Mouse (Mus musculus): ENCODE measurements at regions not wholly inside any gene's neighbourhood (a gene's known extent, or its start where the extent isn't known, plus 50 kb on each side); places are given as distances from the start of the nearest gene placed in this dataset.
"Not testable (repeated sequence)": the region's sequence is repeated elsewhere in the genome, so short reads cannot be mapped to it uniquely, and the experiment has no call there.

DNA sequence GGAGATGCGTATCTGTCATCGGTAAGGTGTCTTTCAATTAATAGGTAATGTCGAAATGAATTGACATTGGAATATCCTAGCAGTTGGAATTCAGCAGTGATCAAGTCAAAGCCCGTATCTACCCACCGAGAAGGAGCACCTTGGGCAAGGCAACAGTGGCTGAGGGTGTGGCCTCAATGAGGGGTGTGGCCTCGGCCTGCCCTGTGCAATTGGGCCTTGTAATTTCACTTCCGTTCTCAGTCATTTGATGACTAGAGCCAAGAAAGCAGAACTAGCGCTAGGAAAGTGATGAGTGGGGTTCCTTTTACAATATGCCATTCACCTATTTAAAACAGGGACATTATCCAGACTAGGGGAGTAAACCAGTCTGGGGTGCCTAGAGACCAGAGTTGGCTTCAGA lies 77.6 kb downstream of the Elovl4 start:
- no peak for ATAC-seq (ENCODE audit: low FRiP score)
- Histone ChIP-seq H3K36me3 (replicated peaks) (no peaks in the 10 kb centered on the region), H3K4me2 (no peak overlapping the region), H3K4me1 (peaks cover 4% of the 10 kb centered on the region; the same call in 1 of the 2 replicates), H3K4me3 (replicated peaks) (no peak overlapping the region), H3K9ac (no peak overlapping the region), H3K9me3 (no peaks in the 10 kb centered on the region), H3K27me3 (peaks cover 8% of the 10 kb centered on the region; the same call in 1 of the 2 replicates), H3K27ac (no peak overlapping the region)
- 87% methylated on average over 8 of the region's 8 CpGs for WGBS

DNA sequence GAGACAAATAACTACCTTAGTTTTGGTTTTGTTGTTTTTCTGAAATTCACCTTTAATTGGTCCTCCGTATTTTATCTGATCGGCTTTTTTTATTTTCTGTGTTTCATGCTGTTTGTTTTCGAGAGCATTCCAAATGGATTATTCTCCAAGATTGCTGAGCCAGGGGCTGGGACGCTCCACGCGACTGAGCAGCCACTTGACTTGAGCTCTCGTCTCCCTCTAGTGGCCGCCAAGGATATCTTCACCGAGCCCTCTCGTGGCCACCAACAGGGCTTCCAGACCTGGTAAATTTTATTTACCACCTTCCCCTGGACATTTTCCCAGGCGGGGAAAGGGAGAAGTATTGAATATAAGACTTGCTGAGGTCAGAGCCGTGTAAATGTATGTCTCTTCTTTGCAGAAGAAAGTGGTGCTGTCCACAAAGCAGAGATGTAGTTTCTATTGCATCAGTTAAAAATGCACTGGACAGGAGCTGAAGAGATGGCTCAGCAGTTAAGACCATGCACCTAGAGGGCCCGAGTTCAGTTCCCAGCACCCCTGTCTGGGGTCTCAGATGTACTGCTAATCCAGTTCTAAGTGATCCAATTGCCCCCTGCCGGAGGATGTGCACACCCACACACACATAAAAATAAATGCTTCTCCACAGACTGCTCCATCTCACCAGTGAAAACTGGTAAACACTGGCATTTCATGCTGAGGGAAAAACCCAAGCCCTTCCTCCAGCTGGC lies 78.5 kb downstream of the Elovl4 start:
- H3K36me3 ChIP-seq (replicated peaks), result no peaks in the 10 kb centered on the region
- peak overlapping the region; percentile 47 for H3K4me2 ChIP-seq
- H3K27ac ChIP-seq, result no peak overlapping the region
- WGBS, result 12% methylated on average over 14 of the region's 14 CpGs
- peak; percentile 92 for ATAC-seq (ENCODE audit: low FRiP score)
- H3K9ac ChIP-seq, result no peak overlapping the region
- H3K9me3 ChIP-seq, result no peaks in the 10 kb centered on the region
- H3K4me3 ChIP-seq (replicated peaks), result peak overlapping the region; percentile 19
- H3K27me3 ChIP-seq, result peaks cover 8% of the 10 kb centered on the region; the same call in 1 of the 2 replicates
- peaks cover 4% of the 10 kb centered on the region; the same call in 1 of the 2 replicates for H3K4me1 ChIP-seq

DNA sequence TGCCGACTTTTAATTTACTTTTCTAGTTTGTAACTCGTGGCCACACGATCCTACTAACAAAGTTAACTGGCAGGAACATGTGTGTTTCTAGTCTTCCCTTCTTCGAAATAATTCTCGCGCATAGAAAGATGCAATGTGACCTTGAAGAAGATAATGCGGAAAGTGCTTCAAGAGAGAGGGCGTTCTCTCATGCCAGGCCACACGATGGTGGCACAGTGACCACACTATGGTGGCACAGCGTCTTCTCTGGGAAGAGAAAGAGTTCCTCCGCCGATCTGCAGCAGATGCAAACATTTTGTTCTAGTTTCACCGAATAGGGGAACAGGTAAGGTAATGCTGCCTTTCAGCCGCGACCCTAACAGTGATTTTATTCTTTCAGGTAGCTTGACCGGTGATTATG lies 79.1 kb downstream of the Elovl4 start:
- Histone ChIP-seq H3K36me3 (replicated peaks) (no peaks in the 10 kb centered on the region), H3K27me3 (peaks cover 8% of the 10 kb centered on the region; the same call in 1 of the 2 replicates), H3K4me3 (replicated peaks) (peak overlapping the region; percentile 19), H3K9me3 (no peaks in the 10 kb centered on the region), H3K27ac (no peak overlapping the region), H3K4me1 (peaks cover 4% of the 10 kb centered on the region; the same call in 1 of the 2 replicates), H3K9ac (no peak overlapping the region), H3K4me2 (peak overlapping the region; percentile 47)
- peak; percentile 44; the same call in 1 of the 2 replicates for ATAC-seq (ENCODE audit: low FRiP score)
- WGBS, result 52% methylated on average over 16 of the region's 16 CpGs

DNA sequence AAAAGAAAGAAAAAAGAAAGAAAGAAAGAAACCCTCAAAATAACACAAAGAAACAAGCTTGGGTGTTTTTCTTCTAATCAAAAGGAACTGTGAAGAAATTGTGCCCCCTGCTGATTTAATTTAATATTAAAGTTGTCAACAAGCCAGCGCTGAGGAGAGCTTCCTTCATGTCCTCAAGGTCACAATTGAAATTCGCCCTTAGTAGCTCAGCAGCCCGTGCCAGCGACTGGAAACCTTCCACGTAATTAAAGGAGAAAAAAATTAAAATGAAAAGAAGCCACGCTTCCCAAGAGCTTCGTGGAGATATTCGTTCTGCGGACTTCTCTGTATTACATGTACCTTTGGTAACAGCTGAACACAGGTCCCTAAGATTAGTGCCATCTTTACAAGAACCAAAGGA lies 80.0 kb downstream of the Elovl4 start:
- H3K9ac ChIP-seq, result no peak overlapping the region
- no peak overlapping the region for H3K4me3 ChIP-seq (replicated peaks)
- no peak for ATAC-seq (ENCODE audit: low FRiP score)
- no peaks in the 10 kb centered on the region for H3K9me3 ChIP-seq
- H3K27ac ChIP-seq, result no peak overlapping the region
- H3K36me3 ChIP-seq (replicated peaks), result no peaks in the 10 kb centered on the region
- peaks cover 8% of the 10 kb centered on the region; the same call in 1 of the 2 replicates for H3K27me3 ChIP-seq
- peaks cover 4% of the 10 kb centered on the region; the same call in 1 of the 2 replicates for H3K4me1 ChIP-seq
- 39% methylated on average over 9 of the region's 9 CpGs for WGBS
- no peak overlapping the region for H3K4me2 ChIP-seq

DNA sequence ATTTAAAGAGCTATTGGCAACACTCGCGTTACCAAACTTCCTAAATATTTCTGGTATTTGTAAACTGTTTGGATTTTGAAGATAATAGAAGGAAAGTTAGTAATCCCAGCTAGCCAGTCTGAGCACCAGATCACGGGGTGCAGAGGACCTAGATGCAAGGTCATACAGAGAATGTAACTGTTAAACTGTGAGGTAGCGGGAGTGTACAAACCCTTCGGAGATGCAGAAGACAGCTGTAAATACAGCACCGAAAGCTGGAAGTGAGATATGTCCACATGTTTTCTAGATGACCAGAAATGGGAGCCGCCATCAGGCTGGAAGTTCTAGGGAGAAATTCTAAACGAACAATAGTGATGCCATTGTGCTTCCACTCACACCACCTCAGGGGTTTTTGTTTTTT lies 80.5 kb downstream of the Elovl4 start:
- Histone ChIP-seq H3K36me3 (replicated peaks) (no peaks in the 10 kb centered on the region), H3K9me3 (no peaks in the 10 kb centered on the region), H3K27me3 (peaks cover 8% of the 10 kb centered on the region; the same call in 1 of the 2 replicates), H3K4me1 (peaks cover 4% of the 10 kb centered on the region; the same call in 1 of the 2 replicates), H3K27ac (no peak overlapping the region), H3K4me2 (no peak overlapping the region), H3K4me3 (replicated peaks) (no peak overlapping the region), H3K9ac (no peak overlapping the region)
- no peak for ATAC-seq (ENCODE audit: low FRiP score)
- WGBS, result 85% methylated on average over 8 of the region's 8 CpGs

DNA sequence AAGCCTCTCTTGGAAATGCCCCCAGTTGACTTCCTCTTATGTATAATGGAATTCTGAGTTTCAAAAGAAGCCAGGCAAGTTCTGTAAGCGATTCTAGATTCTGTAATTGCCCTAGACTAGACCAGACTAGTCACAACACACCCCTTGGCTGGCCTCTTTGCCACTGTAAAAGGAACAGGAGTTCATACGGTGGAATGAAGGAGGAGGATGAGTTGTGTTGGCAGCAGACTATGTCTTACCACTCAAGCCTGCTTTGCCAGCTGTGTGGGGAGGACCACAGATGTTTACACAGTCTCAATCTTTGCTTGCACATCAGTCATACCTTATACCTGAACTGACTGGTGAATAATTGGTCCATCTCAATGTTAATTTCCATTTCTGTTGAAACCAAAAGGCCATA lies 85.1 kb downstream of the Elovl4 start:
- Histone ChIP-seq H3K4me2 (no peak overlapping the region), H3K27ac (no peak overlapping the region), H3K4me1 (no peaks in the 10 kb centered on the region), H3K36me3 (replicated peaks) (no peaks in the 10 kb centered on the region), H3K27me3 (no peaks in the 10 kb centered on the region), H3K9ac (no peak overlapping the region), H3K9me3 (no peaks in the 10 kb centered on the region), H3K4me3 (replicated peaks) (no peak overlapping the region)
- ATAC-seq (ENCODE audit: low FRiP score), result no peak
- 80% methylated on average over 2 of the region's 2 CpGs for WGBS

DNA sequence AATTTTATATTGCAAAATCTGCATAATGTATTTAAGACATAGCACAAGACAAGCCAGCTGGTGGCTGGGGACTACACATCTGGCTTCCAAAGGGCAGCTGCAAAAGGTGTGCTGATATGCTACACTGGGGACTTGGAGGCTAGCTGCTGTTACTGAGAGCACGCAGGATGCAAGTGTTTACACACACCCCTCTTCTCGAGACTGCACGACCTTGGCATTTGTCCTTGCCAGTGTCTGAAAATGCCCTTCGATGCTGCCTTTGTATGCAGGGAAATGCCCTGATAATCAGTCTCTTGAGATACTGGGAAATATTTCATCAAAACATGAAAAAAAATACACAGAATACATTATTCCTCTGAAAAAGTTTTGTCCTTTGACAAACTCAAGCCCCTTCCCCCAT lies 86.3 kb downstream of the Elovl4 start:
- 88% methylated on average over 4 of the region's 4 CpGs for WGBS
- Histone ChIP-seq H3K4me1 (no peaks in the 10 kb centered on the region), H3K36me3 (replicated peaks) (no peaks in the 10 kb centered on the region), H3K27me3 (no peaks in the 10 kb centered on the region), H3K27ac (no peak overlapping the region), H3K9ac (no peak overlapping the region), H3K9me3 (no peaks in the 10 kb centered on the region), H3K4me2 (no peak overlapping the region), H3K4me3 (replicated peaks) (no peak overlapping the region)
- ATAC-seq (ENCODE audit: low FRiP score), result no peak

DNA sequence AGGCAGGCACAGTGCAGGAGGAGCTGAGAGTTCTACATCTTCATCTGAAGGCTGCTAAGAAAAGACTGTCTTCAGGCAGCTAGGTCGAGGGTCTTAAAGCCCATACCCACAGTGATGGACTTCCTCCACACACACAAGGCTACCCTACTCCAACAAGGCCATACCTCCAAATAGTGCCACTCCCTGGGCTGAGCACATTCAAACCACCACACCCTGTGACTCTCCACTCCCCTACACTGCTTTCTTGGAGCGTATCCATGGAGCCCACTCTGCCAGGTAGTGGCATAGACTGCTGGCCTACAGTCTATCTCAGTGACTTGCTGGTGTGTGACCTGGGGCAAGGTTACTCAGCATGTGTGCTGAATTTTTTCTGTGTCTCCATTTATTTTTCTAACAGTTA lies 88.0 kb downstream of the Elovl4 start:
- ATAC-seq (ENCODE audit: low FRiP score); H3K9me3 ChIP-seq; H3K27me3 ChIP-seq; H3K4me2 ChIP-seq; H3K4me1 ChIP-seq; H3K27ac ChIP-seq; H3K9ac ChIP-seq; H3K4me3 ChIP-seq (replicated peaks); H3K36me3 ChIP-seq (replicated peaks): not testable (repeated sequence)
- WGBS, result 89% methylated on average over 2 of the region's 2 CpGs

DNA sequence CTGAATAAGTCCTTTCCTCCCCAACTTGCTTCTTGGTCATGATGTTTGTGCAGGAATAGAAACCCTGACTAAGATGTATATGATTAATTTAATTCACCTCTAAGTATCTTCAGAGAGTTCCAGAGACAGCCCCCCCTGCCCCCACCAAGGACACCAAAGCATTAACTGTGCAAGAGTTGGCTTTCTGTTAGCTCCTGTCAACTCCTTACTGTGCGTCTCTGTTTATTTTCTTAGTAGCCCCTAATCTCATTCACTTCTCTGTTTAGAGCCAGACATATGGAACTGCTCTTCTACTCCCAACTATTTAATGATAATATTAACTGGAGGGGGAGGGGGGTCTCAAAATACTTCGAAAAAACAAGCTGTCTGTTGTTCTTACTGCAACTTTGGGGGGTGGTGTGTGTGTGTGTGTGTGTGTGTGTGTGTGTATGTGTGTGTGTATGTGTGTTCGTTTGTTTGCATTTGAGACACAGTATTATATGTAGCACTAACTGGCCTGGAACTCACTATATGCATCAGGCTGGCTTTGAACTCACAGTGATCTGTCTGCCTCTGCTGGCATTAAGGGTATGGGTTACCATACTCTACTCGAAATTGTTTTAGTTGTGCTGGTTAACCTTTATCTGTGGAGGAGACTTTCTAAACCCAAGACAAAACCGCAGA lies 89.8 kb downstream of the Elovl4 start:
- Histone ChIP-seq H3K9me3 (no peaks in the 10 kb centered on the region), H3K36me3 (replicated peaks) (no peaks in the 10 kb centered on the region), H3K27me3 (no peaks in the 10 kb centered on the region), H3K4me2 (no peak overlapping the region), H3K4me1 (no peaks in the 10 kb centered on the region), H3K27ac (no peak overlapping the region), H3K9ac (no peak overlapping the region), H3K4me3 (replicated peaks) (no peak overlapping the region)
- WGBS, result 78% methylated on average over 5 of the region's 5 CpGs
- ATAC-seq (ENCODE audit: low FRiP score), result no peak

DNA sequence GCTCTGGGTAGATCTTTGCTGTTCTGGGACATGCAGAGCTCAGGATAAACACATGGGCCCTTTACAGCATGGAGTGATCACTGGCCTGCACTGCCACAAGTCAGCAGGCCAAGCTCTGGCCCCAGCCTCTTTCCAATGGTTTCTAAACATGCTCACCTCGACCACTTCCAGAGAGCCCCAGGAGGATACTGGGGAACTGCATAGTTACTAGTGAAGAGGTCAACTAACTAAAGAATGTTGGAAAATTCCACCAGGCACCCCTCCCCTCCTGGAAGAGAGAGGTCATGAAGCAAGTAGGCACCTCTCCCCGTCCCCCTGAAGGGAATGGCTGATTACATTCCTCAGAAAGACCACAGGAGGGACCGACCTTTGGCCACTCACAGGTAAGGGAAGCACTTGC lies 98.7 kb downstream of the Elovl4 start:
- Histone ChIP-seq H3K4me1 (no peaks in the 10 kb centered on the region), H3K27me3 (no peaks in the 10 kb centered on the region), H3K36me3 (replicated peaks) (no peaks in the 10 kb centered on the region), H3K27ac (no peak overlapping the region), H3K9ac (no peak overlapping the region), H3K4me2 (no peak overlapping the region), H3K9me3 (no peaks in the 10 kb centered on the region), H3K4me3 (replicated peaks) (no peak overlapping the region)
- WGBS, result 75% methylated on average over 3 of the region's 3 CpGs
- no peak for ATAC-seq (ENCODE audit: low FRiP score)

DNA sequence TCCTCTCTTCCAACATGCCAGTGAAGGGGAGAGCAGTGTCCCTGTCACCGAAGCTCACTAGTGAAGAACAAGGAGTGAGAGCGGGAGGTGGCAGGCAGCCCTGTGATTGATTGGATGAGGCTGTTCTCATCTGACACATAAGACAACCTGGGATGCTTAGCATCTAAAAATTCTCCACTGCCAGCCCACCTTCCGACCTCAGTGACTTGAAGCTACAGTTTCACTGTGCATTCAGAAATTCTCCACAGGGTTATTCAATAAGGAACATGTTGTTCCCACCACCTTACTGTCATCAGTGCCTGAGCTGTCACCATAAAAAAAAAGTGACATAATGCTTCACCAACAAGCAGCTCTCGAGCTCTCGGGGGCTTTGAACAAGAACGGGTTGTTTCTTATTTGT lies 100.0 kb downstream of the Elovl4 start:
- 87% methylated on average over 6 of the region's 6 CpGs for WGBS

DNA sequence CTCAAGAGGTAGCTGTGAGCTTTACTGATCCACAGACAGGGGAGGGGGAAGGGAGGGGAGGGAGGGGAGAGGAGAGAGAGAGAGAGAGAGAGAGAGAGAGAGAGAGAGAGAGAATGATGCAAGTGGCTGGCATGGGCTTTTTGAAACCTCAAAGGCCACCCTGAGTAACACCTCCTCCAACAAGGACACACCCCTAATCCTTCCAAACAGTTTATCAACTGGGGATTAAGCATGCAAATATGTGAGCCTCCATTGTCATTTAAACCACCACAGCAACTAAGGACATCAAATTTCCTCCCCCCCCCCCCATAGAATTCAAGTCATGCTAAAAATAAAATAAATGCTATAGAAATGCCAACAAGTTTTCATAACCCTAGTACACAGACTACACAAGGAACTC lies 101.9 kb downstream of the Elovl4 start:
- Histone ChIP-seq H3K36me3 (replicated peaks) (no peaks in the 10 kb centered on the region), H3K4me1 (no peaks in the 10 kb centered on the region), H3K4me2 (no peak overlapping the region), H3K9me3 (no peaks in the 10 kb centered on the region), H3K27me3 (no peaks in the 10 kb centered on the region), H3K4me3 (replicated peaks) (no peak overlapping the region), H3K27ac (no peak overlapping the region), H3K9ac (no peak overlapping the region)
- ATAC-seq (ENCODE audit: low FRiP score), result no peak

More for the DNA sequence above, 100.0 kb downstream of the Elovl4 start:
- Histone ChIP-seq H3K27ac (no peak overlapping the region), H3K4me1 (no peaks in the 10 kb centered on the region), H3K36me3 (replicated peaks) (no peaks in the 10 kb centered on the region), H3K27me3 (no peaks in the 10 kb centered on the region), H3K4me3 (replicated peaks) (no peak overlapping the region), H3K9me3 (no peaks in the 10 kb centered on the region), H3K4me2 (no peak overlapping the region), H3K9ac (no peak overlapping the region)
- no peak for ATAC-seq (ENCODE audit: low FRiP score)

DNA sequence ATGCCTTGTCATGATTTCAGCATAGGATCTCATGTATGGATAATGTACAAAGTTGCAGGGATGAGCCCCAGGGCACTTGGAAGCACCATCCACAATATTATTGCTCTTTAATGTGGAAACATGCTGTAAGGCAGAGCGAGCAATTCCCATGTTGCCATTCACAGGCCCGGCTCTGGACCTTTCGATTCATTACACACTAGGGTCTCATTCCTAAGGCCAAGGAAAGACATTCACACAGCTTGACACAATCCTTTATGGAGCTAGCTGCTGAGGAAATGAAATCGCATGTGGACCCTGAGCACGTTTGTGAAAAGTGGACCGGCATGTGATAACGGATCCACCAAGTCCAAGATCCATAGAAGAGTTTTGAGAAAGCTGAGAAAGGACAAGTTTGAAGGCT lies 105.2 kb downstream of the Elovl4 start:
- WGBS, result 91% methylated on average over 7 of the region's 7 CpGs
- H3K4me1 ChIP-seq, result no peaks in the 10 kb centered on the region
- no peak overlapping the region for H3K4me3 ChIP-seq (replicated peaks)
- H3K9ac ChIP-seq, result no peak overlapping the region
- H3K36me3 ChIP-seq (replicated peaks), result no peaks in the 10 kb centered on the region
- ATAC-seq (ENCODE audit: low FRiP score), result no peak
- H3K27ac ChIP-seq, result no peak overlapping the region
- no peaks in the 10 kb centered on the region for H3K27me3 ChIP-seq
- H3K9me3 ChIP-seq, result no peaks in the 10 kb centered on the region
- no peak overlapping the region for H3K4me2 ChIP-seq
